Mouse (Mus musculus): Measurements from ENCODE around the gene Crnn.
A peak's percentile ranks its signal among the peaks of the same experiment; 100 is the strongest.

The Crnn gene

DNA sequence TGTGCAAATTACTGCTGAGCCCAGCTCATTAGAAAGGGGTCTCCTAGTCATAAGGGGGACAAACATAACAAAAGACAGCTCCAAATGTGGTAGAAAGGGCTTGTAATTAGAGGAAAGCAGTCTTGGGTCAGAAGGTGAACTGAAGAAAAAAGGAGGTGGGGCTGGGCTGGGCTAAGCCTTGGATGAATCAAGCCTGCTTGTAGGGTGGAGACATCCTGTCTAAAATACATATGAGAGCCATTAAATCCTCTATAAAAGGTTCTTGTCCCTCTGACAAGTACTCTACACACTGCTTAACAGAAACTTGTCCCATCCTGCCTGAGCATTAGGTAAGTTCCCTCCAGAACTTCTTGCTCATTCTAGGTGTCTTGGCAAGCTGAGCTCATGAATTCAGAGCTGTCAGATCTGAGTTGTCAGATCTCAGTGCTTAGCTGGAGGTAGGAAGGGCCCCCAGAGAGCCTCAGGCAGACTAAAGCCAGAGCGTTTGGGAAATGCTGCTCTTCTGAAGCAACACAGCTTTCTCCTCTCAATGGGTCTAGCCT, at the start of gene Crnn:
Gene Crnn (plus strand): TSS at position 278 of the 542 bp plus-strand sequence.
- DNase-seq (ENCODE audit: low spot score in 2 of 2) = no peak

DNA sequence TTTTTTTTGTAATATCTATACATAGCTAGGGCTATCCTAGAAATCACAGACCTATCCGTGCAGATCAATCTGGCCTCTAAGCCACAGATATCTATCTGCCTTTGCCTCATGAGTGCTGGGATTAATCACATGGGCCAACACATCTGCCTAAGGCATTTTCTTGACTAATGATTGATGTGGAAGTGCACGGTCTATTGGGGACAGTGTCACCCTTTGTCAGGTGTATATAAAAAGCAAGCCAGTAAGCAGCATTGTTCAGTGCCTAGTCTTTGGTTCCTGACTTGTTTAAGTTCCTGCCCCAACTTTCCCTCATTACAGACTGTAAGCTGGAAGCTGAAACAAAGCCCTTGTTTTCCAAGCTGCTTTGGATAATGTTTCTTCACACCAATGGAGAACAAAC, 48.1 kb upstream of the Crnn start:
- no peak for DNase-seq (ENCODE audit: low spot score in 2 of 2)

DNA sequence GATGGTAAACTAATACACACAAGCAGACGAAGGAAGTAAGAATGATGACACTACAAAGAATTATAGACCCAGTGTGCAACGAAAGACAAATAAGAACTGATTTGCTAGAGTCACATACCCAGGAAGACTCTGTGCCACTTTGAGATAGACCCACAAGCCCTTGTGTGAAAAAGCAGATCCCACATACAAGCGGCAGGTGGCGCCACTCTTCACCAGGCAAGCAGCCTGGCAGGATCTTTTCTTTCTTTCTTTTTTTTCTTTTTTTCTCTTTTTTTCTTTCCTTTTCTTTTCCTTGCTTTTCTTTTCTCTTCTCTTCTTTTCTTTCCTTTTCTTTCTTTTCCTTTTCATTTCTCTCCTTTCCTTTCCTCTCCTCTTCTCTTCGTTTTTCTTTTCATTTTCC, 32.9 kb upstream of the Crnn start:
- no peak for DNase-seq (ENCODE audit: low spot score in 2 of 2)

DNA sequence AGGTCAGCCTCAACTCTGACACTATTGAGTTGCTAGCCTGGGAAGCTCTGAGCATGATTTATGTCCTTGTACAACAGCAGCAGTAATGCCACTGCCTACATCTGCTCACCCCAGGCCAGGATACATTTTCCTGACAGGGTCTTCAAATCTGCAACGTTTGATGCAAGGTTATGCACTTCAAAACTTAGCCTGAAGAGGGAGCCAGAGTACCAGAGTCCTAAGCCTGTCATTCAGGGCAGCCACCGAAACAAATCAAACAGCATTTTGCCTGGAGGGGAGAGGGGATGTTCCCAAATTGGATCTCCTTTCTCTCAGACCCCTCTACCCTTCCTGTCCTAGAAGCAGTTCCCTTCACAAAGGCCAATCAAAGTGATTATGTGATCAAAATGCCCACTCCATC, 30.1 kb upstream of the Crnn start:
- peak; percentile 51 to 58 for DNase-seq (ENCODE audit: low spot score in 2 of 2)

DNA sequence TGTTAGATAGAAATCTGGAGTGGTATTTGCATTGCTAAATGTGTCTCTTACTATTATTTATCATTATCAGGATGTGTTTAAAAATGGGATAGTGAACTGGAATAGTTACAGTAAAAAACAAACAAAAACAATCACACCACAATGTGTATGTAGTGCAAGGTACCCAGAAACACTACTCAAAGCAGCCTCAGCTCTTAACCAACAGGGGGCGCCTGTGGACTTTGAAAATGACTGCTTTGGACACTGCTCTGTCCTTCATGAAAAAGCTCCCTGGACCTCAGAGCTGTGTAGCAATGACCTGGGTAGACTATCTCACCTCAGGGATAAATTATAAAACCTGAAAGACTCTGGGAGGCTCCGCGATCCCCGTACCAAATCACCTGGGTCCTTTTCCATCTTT, 25.5 kb upstream of the Crnn start:
- DNase-seq (ENCODE audit: low spot score in 2 of 2) = no peak

DNA sequence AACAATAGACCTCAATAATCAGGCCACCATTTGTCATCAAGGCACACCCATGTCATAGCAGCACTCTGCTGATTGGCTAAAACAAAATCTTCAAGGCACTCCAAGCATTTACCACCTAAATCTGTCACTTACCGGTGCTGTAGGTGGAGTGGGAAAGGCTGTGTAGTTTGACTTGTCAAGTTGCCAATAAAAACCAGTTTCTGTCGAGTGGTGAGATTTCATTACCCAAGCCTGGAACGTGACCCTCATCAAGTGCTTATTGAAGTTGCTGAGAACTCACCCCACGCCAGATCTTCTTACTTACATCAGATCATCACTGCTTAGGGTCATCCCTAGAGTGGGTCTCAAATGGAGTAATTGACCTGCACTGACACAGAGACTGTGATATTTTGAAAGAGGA, 16.5 kb upstream of the Crnn start:
- no peak for DNase-seq (ENCODE audit: low spot score in 2 of 2)

DNA sequence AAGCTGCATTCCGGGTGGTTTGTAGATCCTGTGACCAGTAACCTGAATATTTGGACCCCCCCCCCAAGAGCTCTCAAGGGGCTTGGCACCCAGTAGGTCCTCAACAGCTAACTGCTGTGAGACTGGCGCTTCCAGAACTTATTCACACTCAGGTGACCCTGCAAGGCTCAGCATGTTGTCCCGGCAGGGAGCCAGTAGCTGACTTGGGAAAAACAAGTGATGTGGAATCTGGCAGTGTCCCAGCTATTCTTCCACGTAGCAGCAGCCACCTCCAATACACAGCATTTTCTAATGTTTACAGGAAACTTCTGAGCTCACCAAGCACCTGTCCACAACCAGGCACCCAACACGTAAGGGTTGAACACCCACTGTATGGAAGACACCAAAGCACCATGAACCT, 15.5 kb upstream of the Crnn start:
- no peak for DNase-seq (ENCODE audit: low spot score in 2 of 2)

DNA sequence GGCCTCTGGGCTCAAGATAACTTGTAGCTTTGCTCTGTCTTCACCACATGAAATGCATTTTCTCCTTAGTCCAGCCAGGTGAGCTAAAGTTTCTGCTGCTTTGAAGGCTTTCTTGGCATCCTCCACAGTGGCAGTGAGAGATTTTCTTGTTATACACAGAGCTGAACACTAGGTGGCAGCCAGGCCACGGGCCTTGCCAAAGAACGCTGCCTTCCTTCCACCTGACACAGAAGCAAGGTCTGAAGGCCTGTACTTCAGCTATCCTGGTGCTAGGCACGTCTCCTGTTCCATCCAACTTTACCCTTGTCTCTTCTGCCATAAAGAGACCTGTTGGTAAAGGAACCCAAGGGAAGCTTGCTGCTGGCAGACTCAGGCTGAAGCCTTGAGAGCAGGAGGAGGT, 14.1 kb upstream of the Crnn start:
- peak; percentile 62 to 67 for DNase-seq (ENCODE audit: low spot score in 2 of 2)

DNA sequence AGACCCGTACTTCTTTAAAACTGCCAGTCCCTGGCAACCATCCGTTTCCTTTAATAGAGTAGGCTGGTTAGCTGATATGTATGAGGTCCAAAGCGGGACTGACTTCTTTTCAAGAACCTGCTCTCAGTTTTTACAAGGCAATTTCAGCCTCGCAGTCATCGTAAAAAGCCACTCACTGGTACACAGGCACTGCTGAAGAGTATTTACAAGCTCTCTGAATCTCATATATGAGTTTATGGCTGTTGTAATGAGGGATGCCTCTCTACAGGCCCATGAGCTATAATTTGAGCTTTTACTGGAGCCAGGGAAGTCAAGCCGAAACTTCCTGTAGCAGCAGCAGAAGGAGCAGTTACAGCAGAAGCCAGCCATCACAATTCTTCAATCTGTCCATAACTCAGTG, 17.9 kb downstream of the Crnn start:
- DNase-seq (ENCODE audit: low spot score in 2 of 2) = no peak

DNA sequence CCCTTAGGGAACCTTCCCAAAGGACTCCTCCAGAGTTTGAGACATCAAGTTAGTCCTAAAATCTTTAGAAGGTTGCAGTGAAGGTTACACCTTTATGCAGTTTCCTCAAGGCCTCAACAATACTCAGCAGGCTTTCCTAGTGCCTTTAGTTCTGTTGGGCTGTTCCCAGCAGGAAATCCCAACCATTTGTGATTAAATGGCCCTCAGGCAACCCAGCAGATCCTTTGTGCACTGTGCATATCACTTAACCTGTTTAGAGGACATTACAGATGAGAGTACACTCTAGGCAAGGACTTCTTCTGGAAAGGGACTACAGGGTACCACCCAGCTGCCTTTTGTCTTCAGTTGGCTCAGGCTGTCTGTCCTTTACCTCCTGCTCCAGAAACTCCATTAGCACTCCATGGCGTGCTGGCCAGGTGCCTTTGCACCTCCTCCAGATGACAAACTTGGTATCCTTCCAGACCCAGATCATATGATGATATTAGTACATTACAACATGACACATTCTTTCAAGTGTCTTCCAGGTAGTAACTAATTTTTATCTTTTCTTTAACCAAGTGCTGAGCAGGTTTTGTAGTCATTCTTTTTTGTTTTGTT, 18.5 kb downstream of the Crnn start:
- DNase-seq (ENCODE audit: low spot score in 2 of 2) = no peak

DNA sequence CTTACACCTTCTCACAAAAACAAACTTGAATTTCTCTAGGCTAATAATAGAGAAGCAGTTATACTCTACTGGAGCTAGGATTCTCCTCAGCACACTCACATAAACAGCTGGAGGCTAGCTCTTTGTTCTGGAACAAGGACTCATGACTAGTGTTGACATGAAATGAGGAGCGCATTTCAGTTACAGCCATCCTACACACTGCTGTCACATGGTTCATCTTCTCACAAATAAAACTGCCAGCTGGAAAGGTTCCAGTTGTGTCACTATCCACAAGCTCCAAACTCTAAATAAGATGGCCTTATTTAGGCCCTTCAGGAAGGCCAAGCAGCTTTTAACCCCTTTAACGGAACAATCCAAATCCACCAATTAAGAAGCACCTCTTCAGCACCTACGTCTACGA, 36.3 kb downstream of the Crnn start:
- no peak for DNase-seq (ENCODE audit: low spot score in 2 of 2)

DNA sequence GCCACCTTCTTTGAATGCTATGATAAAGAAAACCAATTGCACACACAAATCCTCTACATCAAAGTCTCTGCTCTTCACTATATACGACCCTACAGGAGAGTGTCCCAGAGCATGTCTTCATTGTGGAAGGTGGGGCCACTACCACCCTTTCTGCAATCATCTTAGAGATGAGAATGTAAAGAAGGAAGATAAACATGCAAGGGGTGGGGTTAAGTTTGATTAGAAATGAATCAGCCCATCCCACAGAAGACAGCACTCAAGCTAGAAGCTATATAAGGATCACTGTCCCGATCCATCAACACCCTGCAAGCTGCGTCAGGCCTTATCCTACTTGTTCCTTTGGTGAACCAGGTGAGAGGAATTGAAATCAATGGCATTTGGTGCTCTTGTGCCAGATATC, 52.4 kb downstream of the Crnn start, which contains the start of gene Flg2:
Gene Flg2 (plus strand): TSS at position 301 of the 400 bp plus-strand sequence.
- no peak for DNase-seq (ENCODE audit: low spot score in 2 of 2)

All from right cerebral cortex, adult 2 months (tissue).